ENCODE assay signal across 8 mouse cellular contexts in genomic region chr6:140193084-140193939, GRCm38 (mm10).
DNase-seq lines count a peak whose midpoint lies in the region; ATAC-seq and TF ChIP-seq lines count a peak whose summit lies in the region.

No protein-coding gene starts in this region.

- no peak overlapping the region for H3K9ac ChIP-seq in kidney, embryonic 14.5 days (ENCODE audit: low read depth, low read length)
- no peak overlapping the region for H3K9ac ChIP-seq in neural tube, embryonic 14.5 days (replicated peaks; ENCODE audit: low read depth, low read length)

- peak overlapping the region; percentile 18; the same call in 1 of the 2 replicates for H3K4me2 ChIP-seq in kidney, embryonic 14.5 days (replicated peaks; ENCODE audit: low read depth, low read length)
- H3K4me2 ChIP-seq in neural tube, embryonic 14.5 days (ENCODE audit: low read depth, low read length), result no peak overlapping the region

- no peak overlapping the region for H3K4me3 ChIP-seq in kidney, embryonic 14.5 days (ENCODE audit: low read length)
- no peak overlapping the region for H3K4me3 ChIP-seq in layer of hippocampus, adult 2 months
- H3K4me3 ChIP-seq in neural tube, embryonic 14.5 days (ENCODE audit: low read depth, low read length), result no peak overlapping the region
- no peak overlapping the region for H3K4me3 ChIP-seq in thymus, adult 2 months (ENCODE audit: control insufficient read depth, insufficient read depth, low read length)

- H3K4me1 ChIP-seq in kidney, embryonic 14.5 days (ENCODE audit: control insufficient read depth, insufficient read depth, low read length), result no peaks in the 10 kb centered on the region; the same call in 1 of the 2 replicates
- peaks cover 5% of the 10 kb centered on the region; the same call in 1 of the 2 replicates for H3K4me1 ChIP-seq in neural tube, embryonic 14.5 days (ENCODE audit: control insufficient read depth, insufficient read depth, low read length)
- no peaks in the 10 kb centered on the region for H3K4me1 ChIP-seq in thymus, adult 2 months (replicated peaks; ENCODE audit: control insufficient read depth, insufficient read depth, low read length)

- no peaks in the 10 kb centered on the region for H3K36me3 ChIP-seq in kidney, embryonic 14.5 days (ENCODE audit: control insufficient read depth, insufficient read depth, low read length)
- H3K36me3 ChIP-seq in neural tube, embryonic 14.5 days (ENCODE audit: control insufficient read depth, insufficient read depth, low read length), result no peaks in the 10 kb centered on the region
- no peaks in the 10 kb centered on the region for H3K36me3 ChIP-seq in thymus, adult 2 months (ENCODE audit: control insufficient read depth, insufficient read depth, low read length)

- no peak for TF ChIP-seq CTCF in layer of hippocampus, adult 2 months (conservative IDR thresholded peaks at IDR 0.05)
- TF ChIP-seq CTCF in thymus, adult 2 months (IDR thresholded peaks at IDR 0.05; ENCODE audit: borderline replicate concordance, control insufficient read depth, extremely low read depth, insufficient read depth, low read length, poor library complexity), result no peak

- no peak for TF ChIP-seq POLR2A in thymus, adult 2 months (IDR thresholded peaks at IDR 0.05; ENCODE audit: control insufficient read depth, extremely low read depth, insufficient read depth, low read length, poor library complexity)

- H3K27me3 ChIP-seq in kidney, embryonic 14.5 days (ENCODE audit: control insufficient read depth, insufficient read depth, low read length), result no peaks in the 10 kb centered on the region
- H3K27me3 ChIP-seq in neural tube, embryonic 14.5 days (ENCODE audit: control insufficient read depth, insufficient read depth, low read length), result no peaks in the 10 kb centered on the region
- no peaks in the 10 kb centered on the region for H3K27me3 ChIP-seq in thymus, adult 2 months (ENCODE audit: control insufficient read depth, insufficient read depth, low read length)

- no peak overlapping the region for H3K27ac ChIP-seq in kidney, embryonic 14.5 days (ENCODE audit: low read depth, low read length)
- H3K27ac ChIP-seq in layer of hippocampus, adult 2 months, result peak overlapping the region; percentile 82
- H3K27ac ChIP-seq in neural tube, embryonic 14.5 days (ENCODE audit: low read depth, low read length), result no peak overlapping the region
- no peak overlapping the region for H3K27ac ChIP-seq in thymus, adult 2 months (ENCODE audit: control insufficient read depth, insufficient read depth, low read length)

- DNase-seq in kidney, adult 8-10 months, result no peak
- peak; percentile 29 for DNase-seq in embryo, embryonic 11 days
- DNase-seq in heart, adult 8-10 months (ENCODE audit: low spot score), result peak; percentile 54
- peak; percentile 19 to 21 for DNase-seq in layer of hippocampus, adult 2 months (ENCODE audit: low spot score in 2 of 2)
- DNase-seq in thymus, adult 2 months, result no peak
- DNase-seq in spleen, adult 18-20 months, result no peak

- ATAC-seq in kidney, embryonic 14.5 days (ENCODE audit: low FRiP score, low TSS enrichment), result peak; percentile 75
- ATAC-seq in neural tube, embryonic 14.5 days (ENCODE audit: low read depth), result peak; percentile 68

- WGBS in kidney, embryonic 14.5 days, result 29% methylated on average over 9 of the region's 9 CpGs
- 23% methylated on average over 9 of the region's 9 CpGs for WGBS in neural tube, embryonic 14.5 days
- WGBS in thymus, adult 2 months, result 67% methylated on average over 9 of the region's 9 CpGs

- H3K9me3 ChIP-seq in kidney, embryonic 14.5 days (ENCODE audit: control insufficient read depth, low read length), result no peaks in the 10 kb centered on the region
- no peaks in the 10 kb centered on the region for H3K9me3 ChIP-seq in neural tube, embryonic 14.5 days (ENCODE audit: control insufficient read depth, low read length)

Comparison
In these comparisons a context has a peak if more than half of its experiments do, and no peak if none do; other contexts are left out.
1. DNase-seq: peak in embryo, embryonic 11 days (single experiment), heart, adult 8-10 months (single experiment) and layer of hippocampus, adult 2 months (2 of 2); none in kidney, adult 8-10 months (0 of 2), thymus, adult 2 months (single experiment) and spleen, adult 18-20 months (0 of 2).